Mouse (Mus musculus) cerebellum, adult 9-10 months (tissue): ENCODE data around the gene Gm17387.
"Not testable (repeated sequence)": the region's sequence is repeated elsewhere in the genome, so short reads cannot be mapped to it uniquely, and the experiment has no call there.

Source experiments
- DNase-seq: peaks from one replicate; pipeline ENCODE4 v3.0.0; 2022

Gene Gm17387

GRCm38 (mm10) chr7:141016707-141017697 is 11.9 kb upstream of the Gm17387 start:
- no peak for DNase-seq

GRCm38 (mm10) chr7:141017824-141018223 is 11.1 kb upstream of the Gm17387 start, which contains the start of gene Ifitm6:
Gene Ifitm6, minus strand, starts transcription at chr7:141017924.
- DNase-seq, result not testable (repeated sequence)

DNA sequence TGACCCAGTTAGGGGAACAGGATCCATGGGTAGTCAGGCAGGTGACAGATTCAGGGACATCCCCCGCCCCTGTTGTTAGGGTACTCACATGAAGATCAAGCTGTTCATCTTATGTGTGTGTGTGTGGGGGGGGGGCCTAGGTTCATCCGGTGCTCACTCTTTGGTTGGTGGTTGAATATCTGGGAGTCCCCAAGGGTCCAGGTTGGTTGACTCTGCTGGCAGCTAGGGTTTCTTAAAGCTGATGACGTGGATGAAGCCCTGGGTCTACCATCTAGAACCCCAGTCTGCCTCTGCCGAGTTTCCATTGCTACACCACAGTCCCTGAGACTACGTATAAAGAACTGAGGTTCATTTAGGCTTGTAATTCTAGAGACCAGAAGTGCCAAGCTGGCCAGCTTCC is 9.9 kb upstream of the Gm17387 start:
- no peak for DNase-seq

DNA sequence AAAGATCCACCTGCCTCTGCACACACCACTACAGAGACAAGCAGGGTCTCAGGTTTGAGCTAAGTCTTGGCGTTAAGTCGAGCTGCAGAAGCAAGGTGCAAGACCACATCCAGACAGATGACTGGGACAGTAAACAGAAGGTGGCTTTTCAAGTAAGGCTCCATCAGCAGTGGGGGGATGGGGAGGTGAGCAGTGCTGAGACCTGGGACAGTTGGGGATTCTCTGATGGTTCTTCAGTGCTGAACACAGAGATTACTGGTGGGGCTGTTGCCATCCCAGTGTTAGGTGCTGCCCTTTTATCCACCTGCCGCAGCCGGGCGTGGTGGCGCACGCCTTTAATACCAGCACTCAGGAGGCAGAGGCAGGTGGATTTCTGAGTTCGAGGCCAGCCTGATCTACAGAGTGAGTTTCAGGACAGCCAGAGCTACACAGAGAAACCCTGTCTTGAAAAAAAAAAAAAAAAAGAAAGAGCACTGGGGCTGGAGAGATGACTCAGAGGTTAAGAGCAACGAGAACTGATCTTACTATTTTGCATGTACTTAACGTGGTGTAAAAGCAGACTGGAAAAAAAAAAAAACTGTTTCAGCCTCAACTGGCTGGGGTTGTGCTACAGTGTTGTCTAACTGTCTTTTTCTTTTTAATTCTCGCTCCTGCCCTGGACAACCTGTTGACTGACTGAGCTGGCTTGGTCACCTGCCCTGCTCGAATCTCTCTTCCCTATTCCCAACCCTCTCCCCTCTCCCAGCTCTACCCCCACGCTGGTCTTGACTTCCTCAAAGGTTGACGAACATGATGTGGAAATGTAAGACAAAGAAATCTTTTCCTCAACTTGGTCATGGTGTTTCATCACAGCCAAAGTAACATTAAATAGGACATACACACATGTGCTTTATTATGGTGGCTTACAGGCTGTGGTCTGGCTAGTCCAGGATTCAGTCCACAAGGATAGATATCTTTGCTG is 7.2 kb upstream of the Gm17387 start:
- no peak for DNase-seq

GRCm38 (mm10) chr7:141024865-141025838 is 3.8 kb upstream of the Gm17387 start:
- DNase-seq, result no peak

GRCm38 (mm10) chr7:141026097-141026739 is 2.7 kb upstream of the Gm17387 start:
- no peak for DNase-seq

- no peak for DNase-seq
Measured at GRCm38 (mm10) chr7:141026740-141027098, 2.2 kb upstream of the Gm17387 start.

DNA sequence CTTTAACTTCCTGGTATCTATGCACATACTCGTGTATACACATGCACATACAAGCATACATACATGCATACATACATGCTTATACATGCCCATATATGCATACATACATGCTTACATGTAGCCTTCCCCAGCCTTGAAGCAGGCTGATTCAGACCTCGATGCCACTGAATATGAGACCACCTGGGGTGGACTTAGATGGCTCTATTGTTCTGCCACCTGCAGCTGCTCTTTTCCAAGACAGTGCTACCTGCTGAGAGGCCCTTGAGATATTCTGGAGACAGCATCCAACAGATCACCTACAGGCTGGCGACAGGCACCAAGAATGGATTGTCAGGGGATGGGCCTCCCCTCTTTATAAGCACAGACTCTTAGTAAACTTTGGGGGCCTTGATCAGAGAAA is 1.5 kb downstream of the Gm17387 start:
- no peak for DNase-seq

DNA sequence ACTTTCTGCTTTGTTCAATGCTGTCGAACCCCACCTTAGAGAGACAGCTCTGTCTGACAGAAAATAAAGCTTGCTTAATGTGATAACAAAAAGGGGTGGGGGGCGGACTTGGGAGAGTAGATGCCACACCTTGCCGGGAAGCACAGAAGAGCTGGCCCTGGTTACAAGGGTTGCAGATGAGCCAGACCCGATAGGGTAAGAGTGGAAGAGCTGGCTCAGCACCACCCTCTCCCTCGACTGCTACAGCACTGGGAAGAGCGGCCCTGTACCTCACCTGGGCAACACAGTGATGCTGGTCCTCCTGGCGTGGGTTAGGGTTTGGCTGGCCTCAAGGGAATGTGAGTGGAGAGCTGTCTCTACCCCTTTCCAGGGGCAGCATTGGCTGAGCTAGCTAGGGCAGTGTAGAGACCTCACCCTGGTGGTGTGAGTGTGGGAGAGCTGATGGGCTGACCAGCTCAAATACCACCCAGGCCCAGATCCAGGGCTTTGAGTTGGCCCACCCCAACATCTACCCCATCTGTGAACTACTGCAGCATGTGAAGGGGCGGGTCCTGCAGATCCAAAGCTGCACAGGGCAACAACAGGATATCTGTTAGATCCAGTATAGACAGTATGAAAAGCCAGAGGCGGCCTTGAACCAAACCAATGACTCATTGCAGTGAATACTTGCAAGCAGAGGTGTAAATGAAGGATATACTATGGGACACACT is 3.7 kb downstream of the Gm17387 start:
- DNase-seq, result no peak

DNA sequence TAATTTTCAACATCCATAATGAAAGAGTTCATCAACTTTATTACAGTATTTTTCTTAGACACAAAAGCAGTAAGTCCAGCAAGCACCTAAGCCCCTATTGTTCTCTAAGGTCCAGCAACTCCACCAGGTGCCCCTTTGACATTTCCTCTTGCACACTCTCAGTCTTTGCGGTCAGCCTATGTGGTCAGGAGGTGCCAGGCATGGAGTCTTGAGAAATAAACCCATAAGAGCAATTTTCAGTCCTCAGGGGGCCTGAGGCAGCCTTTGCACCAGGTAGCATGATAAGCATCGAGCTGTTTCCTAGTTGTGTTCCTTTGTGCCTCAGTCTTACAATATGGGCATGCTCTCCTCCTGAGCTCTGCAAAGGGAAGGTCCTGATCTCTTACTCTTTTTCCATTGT is 7.7 kb downstream of the Gm17387 start:
- DNase-seq, result not testable (repeated sequence)

DNA sequence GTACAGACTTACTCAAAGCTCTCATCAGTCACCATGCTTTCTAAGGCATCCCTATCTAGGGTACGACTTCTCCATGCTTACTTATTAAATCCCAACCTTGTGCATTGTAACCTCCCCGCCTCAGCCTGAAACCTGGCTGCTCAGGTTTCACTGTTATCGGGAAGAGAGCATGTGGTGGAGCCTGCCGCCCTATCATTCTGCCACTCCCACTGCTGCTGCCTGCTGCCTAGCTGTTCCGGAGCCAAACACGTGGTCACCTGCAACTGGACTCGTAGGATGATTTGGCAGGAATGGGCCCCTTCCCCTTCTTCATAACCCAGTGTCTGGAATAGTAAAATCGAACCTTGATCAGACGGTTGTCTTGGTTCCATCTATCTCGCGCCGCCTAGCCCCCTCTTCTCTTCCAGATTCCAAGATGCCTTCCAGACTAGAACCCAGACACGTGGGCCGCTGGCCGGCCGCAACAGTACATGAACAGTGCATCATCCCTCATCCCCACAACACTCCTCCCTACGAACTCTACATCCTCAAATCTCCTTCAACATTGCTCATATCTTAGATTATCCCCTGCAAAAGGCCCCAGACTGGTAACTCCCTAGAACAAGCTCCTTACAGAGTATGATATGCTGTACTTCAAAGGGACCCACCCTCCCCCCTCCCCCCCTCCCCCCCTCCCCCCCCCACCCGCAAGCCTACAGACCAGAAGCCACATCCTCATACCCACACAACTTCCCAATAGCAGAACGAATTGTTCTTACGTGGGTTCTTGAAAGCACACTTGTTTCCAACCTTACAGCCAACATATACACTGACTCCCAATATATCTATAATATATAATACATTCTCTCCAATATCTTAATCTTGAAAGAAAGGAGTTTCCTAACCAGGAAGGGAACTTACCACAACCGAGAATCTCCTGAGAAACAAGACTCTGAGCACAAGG is 9.4 kb downstream of the Gm17387 start:
- DNase-seq, result no peak

DNA sequence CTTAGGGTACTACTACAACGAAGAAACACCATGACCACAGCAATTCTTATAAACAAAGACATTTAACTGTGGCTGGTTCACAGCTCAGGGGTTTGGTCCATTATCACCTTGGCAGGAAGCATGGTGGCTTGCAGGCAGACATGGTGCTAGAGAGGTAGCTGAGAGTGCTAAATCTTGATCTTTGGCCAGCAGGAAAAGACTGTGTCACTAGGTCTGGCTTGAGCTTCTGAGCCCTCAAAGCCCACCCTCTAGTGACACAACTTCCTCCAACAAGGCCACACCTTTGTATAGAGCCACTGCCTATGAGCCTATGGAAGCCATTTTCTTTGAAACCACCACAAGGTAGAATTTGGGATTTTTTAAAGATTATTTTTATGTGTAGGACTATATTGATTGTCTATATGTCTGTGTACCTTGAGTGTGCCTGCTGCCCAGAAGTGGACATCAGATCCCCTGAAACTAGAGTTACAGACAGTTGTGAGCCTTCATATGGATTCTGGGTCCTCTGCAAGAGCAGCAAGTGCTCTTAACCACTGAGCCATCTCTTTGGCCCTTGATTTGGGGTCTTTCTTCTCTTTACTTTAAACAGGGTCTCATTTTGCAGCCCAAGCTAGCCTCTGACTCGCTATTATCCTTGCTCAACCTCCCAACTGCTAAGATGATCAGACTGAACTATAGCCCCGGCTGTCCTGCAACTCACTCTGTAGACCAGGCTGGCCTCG is 10.6 kb downstream of the Gm17387 start:
- no peak for DNase-seq

- no peak for DNase-seq
Measured at GRCm38 (mm10) chr7:141040867-141041606, 12.1 kb downstream of the Gm17387 start.

DNA sequence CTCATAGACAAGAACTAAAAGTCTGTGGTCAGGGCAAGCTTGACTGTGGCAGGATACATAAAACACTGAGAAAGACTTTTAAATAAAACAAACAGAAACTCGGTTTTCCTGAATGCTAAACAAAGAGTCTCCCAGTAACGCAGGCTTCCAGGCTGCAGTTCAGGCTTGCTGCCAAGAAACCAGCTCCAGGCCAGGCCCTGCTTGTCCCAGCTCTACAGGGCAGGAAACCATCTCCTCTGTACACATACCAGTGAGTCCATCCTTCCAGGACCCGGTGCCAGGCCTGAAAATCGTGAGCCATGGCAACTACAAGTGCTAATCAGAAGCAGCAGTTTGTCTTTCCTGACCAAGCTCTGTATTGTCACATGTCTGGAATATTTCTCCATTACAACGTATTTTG is 12.7 kb downstream of the Gm17387 start:
- peak; percentile 45 for DNase-seq

DNA sequence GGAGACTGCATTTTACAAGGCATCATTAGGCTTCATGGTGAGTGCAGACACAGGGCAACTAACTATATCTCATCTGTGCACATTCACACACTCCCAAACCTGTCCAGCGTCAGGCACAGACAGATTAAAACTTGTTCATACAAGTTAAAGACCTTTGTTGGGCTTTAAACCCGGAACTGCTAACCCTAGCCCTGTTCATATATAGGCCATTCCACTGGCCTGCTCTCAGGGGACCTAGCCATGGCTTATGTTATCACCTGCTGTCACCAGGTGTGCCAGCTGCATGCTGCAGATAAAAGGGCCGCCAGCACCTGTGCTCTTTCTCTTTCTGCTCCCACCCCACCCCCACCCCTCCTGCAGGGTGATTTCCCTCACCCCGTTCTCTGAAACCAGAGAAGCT is 13.6 kb downstream of the Gm17387 start:
- DNase-seq, result no peak

DNA sequence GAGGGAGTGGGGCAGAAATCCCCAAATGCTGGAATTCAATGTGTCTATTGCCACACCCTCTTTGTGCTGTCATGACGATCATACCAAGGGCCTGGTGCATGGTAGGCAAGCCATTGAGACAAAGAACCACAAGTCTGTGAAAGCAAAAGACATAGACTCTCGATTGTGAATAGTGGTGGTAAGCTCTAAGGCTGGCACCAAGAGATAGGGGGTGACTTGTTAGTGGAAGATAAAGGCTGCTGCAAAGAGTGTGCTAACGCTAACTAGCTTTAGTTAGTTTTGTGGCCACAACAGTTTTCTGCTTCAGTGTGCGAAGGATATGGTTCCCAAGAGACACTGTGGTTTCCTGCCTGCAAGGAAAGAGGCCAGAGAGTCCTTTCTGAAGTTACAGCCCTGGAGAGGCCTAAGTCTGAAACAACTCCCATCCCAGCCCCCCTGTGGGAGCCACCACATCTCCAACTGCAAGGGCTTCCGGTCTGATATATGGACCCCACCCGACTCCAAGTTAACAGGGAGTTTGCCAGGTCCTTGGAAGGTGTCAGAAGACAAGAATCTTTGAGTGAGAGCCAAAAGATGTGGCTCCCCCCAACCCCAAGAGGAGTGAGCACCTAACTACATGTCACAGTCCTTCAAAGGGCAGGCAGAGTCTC is 18.1 kb downstream of the Gm17387 start:
- no peak for DNase-seq

DNA sequence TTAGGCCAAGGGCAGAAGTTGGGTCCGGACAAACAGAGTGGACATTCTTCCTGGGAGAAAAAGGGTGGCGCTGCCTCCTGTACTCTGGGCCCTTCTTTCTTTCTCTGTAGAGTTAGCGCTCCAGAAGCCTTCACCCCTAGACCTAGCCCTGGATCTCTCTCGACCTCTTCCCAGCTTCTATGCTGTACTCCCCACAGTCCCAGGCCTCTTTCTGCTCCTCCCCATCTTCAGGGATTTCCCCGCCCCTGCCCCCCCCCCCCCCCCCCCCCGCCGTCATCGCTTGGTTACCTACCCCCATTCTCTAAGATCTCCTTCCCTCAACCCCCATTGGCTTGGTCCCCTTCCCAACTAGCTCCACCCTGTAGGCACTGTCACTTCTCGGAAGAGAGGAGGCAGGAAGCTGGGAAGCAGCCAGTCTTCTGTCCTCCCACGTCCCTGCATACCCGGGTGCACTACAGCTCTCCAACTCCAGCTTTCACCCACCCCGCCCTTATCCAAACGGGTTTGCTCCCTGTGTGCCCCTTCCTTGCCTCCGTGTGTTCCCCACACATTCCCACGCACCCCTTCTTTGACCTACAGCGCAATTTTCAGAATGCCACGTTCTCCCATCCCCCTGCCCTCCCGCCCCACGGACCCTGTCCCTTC is 18.8 kb downstream of the Gm17387 start:
- DNase-seq, result peak; percentile 65
